Mouse (Mus musculus): ENCODE results near the gene Bysl. TPM values are rescaled to one million over a fixed set of nuclear protein-coding genes. Genes with fewer than 3 reads are reported as not detected.

The Bysl gene
- total and polyA plus RNA-seq, 3 experiments = 13.2 to 15.9 (median 15.7) TPM

GRCm38 (mm10) chr17:47648966-47649365 is 37.7 kb upstream of the Bysl start:
- TF ChIP-seq CTCF (IDR thresholded peaks at IDR 0.05) (no peak), POLR2A (IDR thresholded peaks at IDR 0.05; ENCODE audit: insufficient read depth, low read depth, low read length) (no peak), EP300 (IDR thresholded peaks at IDR 0.05; ENCODE audit: insufficient read depth, low read depth, low read length) (no peak)

GRCm38 (mm10) chr17:47646683-47647082 is 35.4 kb upstream of the Bysl start:
- no peak overlapping the region for H3K9ac ChIP-seq (ENCODE audit: low read depth, low read length)
- DNase-seq = peak; percentile 29 to 45
- no peak overlapping the region for H3K27ac ChIP-seq
- WGBS = 89% methylated on average over 1 of the region's 1 CpGs
- H3K27me3 ChIP-seq (ENCODE audit: control insufficient read depth, insufficient read depth, low read length) = no peaks in the 10 kb centered on the region
- H3K4me1 ChIP-seq (ENCODE audit: control insufficient read depth, insufficient read depth, low read length) = no peaks in the 10 kb centered on the region
- no peak for TF ChIP-seq POLR2A (IDR thresholded peaks at IDR 0.05; ENCODE audit: insufficient read depth, low read depth, low read length)
- peak; percentile 66 for TF ChIP-seq CTCF (IDR thresholded peaks at IDR 0.05)
- TF ChIP-seq EP300 (IDR thresholded peaks at IDR 0.05; ENCODE audit: insufficient read depth, low read depth, low read length) = no peak
- intact Hi-C loops (cut with DNase I) = no loop called here
- no peaks in the 10 kb centered on the region for H3K36me3 ChIP-seq (ENCODE audit: control insufficient read depth, insufficient read depth, low read length)
- no peak overlapping the region for H3K4me3 ChIP-seq
- H3K79me2 ChIP-seq (replicated peaks; ENCODE audit: control insufficient read depth, insufficient read depth, low read length) = no peaks in the 10 kb centered on the region

More at GRCm38 (mm10) chr17:47648966-47649365, 37.7 kb upstream of the Bysl start:
- Histone ChIP-seq H3K9ac (ENCODE audit: low read depth, low read length) (no peak overlapping the region), H3K36me3 (ENCODE audit: control insufficient read depth, insufficient read depth, low read length) (no peaks in the 10 kb centered on the region), H3K4me3 (no peak overlapping the region), H3K27ac (no peak overlapping the region), H3K4me1 (ENCODE audit: control insufficient read depth, insufficient read depth, low read length) (no peaks in the 10 kb centered on the region), H3K79me2 (replicated peaks; ENCODE audit: control insufficient read depth, insufficient read depth, low read length) (no peaks in the 10 kb centered on the region), H3K27me3 (ENCODE audit: control insufficient read depth, insufficient read depth, low read length) (no peaks in the 10 kb centered on the region)
- 68% methylated on average over 4 of the region's 4 CpGs for WGBS
- no peak for DNase-seq
- intact Hi-C loops (cut with DNase I) = no loop called here

- H3K27me3 ChIP-seq (ENCODE audit: control insufficient read depth, insufficient read depth, low read length) = no peaks in the 10 kb centered on the region
- H3K36me3 ChIP-seq (ENCODE audit: control insufficient read depth, insufficient read depth, low read length) = no peaks in the 10 kb centered on the region
- H3K4me3 ChIP-seq = no peak overlapping the region
- no peaks in the 10 kb centered on the region for H3K4me1 ChIP-seq (ENCODE audit: control insufficient read depth, insufficient read depth, low read length)
- TF ChIP-seq POLR2A (IDR thresholded peaks at IDR 0.05; ENCODE audit: insufficient read depth, low read depth, low read length) (no peak), EP300 (IDR thresholded peaks at IDR 0.05; ENCODE audit: insufficient read depth, low read depth, low read length) (no peak), CTCF (IDR thresholded peaks at IDR 0.05) (peak; percentile 44)
- intact Hi-C loops (cut with DNase I) = no loop called here
- H3K9ac ChIP-seq (ENCODE audit: low read depth, low read length) = no peak overlapping the region
- no peaks in the 10 kb centered on the region for H3K79me2 ChIP-seq (replicated peaks; ENCODE audit: control insufficient read depth, insufficient read depth, low read length)
- no peak for DNase-seq
- no peak overlapping the region for H3K27ac ChIP-seq
- WGBS = 91% methylated on average over 2 of the region's 2 CpGs
Measured at GRCm38 (mm10) chr17:47642992-47643391, 31.7 kb upstream of the Bysl start.

- intact Hi-C loops (cut with DNase I) = no loop called here
- DNase-seq = no peak
- no peak overlapping the region for H3K9ac ChIP-seq (ENCODE audit: low read depth, low read length)
- WGBS = 80% methylated on average over 7 of the region's 7 CpGs
- no peak overlapping the region for H3K4me3 ChIP-seq
- H3K79me2 ChIP-seq (replicated peaks; ENCODE audit: control insufficient read depth, insufficient read depth, low read length) = no peaks in the 10 kb centered on the region; the same call in 1 of the 2 replicates
- H3K4me1 ChIP-seq (ENCODE audit: control insufficient read depth, insufficient read depth, low read length) = no peaks in the 10 kb centered on the region
- TF ChIP-seq EP300 (IDR thresholded peaks at IDR 0.05; ENCODE audit: insufficient read depth, low read depth, low read length) (no peak), CTCF (IDR thresholded peaks at IDR 0.05) (no peak), POLR2A (IDR thresholded peaks at IDR 0.05; ENCODE audit: insufficient read depth, low read depth, low read length) (no peak)
- H3K27ac ChIP-seq = no peak overlapping the region
- H3K36me3 ChIP-seq (ENCODE audit: control insufficient read depth, insufficient read depth, low read length) = no peaks in the 10 kb centered on the region
- H3K27me3 ChIP-seq (ENCODE audit: control insufficient read depth, insufficient read depth, low read length) = no peaks in the 10 kb centered on the region
Measured at GRCm38 (mm10) chr17:47633999-47634770, 22.9 kb upstream of the Bysl start.

GRCm38 (mm10) chr17:47632181-47632840 is 21.0 kb upstream of the Bysl start:
- Histone ChIP-seq H3K9ac (ENCODE audit: low read depth, low read length) (no peak overlapping the region), H3K27ac (no peak overlapping the region), H3K4me3 (no peak overlapping the region), H3K79me2 (replicated peaks; ENCODE audit: control insufficient read depth, insufficient read depth, low read length) (no peaks in the 10 kb centered on the region; the same call in 1 of the 2 replicates), H3K36me3 (ENCODE audit: control insufficient read depth, insufficient read depth, low read length) (no peaks in the 10 kb centered on the region), H3K4me1 (ENCODE audit: control insufficient read depth, insufficient read depth, low read length) (peaks cover 1% of the 10 kb centered on the region), H3K27me3 (ENCODE audit: control insufficient read depth, insufficient read depth, low read length) (no peaks in the 10 kb centered on the region)
- intact Hi-C loops (cut with DNase I) = no loop called here
- no peak for DNase-seq
- TF ChIP-seq POLR2A (IDR thresholded peaks at IDR 0.05; ENCODE audit: insufficient read depth, low read depth, low read length) (no peak), CTCF (IDR thresholded peaks at IDR 0.05) (no peak), EP300 (IDR thresholded peaks at IDR 0.05; ENCODE audit: insufficient read depth, low read depth, low read length) (no peak)
- WGBS = 77% methylated on average over 4 of the region's 4 CpGs

- H3K4me1 ChIP-seq (ENCODE audit: control insufficient read depth, insufficient read depth, low read length) = peaks cover 1% of the 10 kb centered on the region
- peak within 1 kb of the TSS; percentile 95 for H3K27ac ChIP-seq
- intact Hi-C loops (cut with DNase I) = no loop called here
- no peak for TF ChIP-seq CTCF (IDR thresholded peaks at IDR 0.05)
- no peaks in the 10 kb centered on the region; the same call in 1 of the 2 replicates for H3K79me2 ChIP-seq (replicated peaks; ENCODE audit: control insufficient read depth, insufficient read depth, low read length)
- WGBS = 3% methylated on average over 3 of the region's 3 CpGs
- no peak for DNase-seq
- H3K4me3 ChIP-seq = peak within 1 kb of the TSS; percentile 87
- H3K36me3 ChIP-seq (ENCODE audit: control insufficient read depth, insufficient read depth, low read length) = no peaks in the 10 kb centered on the region
- H3K9ac ChIP-seq (ENCODE audit: low read depth, low read length) = peak within 1 kb of the TSS; percentile 78
- no peaks in the 10 kb centered on the region for H3K27me3 ChIP-seq (ENCODE audit: control insufficient read depth, insufficient read depth, low read length)
Measured at GRCm38 (mm10) chr17:47630678-47631065, 19.4 kb upstream of the Bysl start, which contains the start of gene Usp49. Gene Usp49, plus strand, starts transcription at chr17:47630690.
